Mouse (Mus musculus): ENCODE results near the gene Lefty2. TPM values are rescaled to one million over a fixed set of nuclear protein-coding genes. Genes with fewer than 3 reads are reported as not detected.
A peak's percentile ranks its signal among the peaks of the same experiment; 100 is the strongest.

Lefty2 gene
- total RNA-seq, 2 experiments from 2014 or later = not detected

DNA sequence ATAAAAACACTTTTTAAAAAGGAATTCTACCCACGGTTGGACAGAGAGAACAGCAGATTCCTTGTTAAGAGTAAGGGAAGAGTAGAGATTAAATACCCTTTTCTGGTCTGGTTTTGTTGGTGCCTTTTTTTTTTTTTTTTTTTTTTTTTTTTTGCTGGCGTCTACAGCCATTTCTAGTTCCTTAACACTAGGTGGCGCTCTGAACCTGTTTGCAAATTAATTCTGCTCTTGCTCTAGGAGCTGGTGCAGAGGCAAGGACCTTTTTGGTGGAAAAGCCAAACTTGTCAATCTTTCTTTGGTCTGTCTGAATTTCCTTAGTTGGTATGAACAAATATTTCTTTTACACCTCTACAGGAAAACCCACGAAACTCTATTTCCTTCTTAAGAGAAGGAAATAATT is 8.2 kb downstream of the Lefty2 start:
- DNase-seq = peak; percentile 37

DNA sequence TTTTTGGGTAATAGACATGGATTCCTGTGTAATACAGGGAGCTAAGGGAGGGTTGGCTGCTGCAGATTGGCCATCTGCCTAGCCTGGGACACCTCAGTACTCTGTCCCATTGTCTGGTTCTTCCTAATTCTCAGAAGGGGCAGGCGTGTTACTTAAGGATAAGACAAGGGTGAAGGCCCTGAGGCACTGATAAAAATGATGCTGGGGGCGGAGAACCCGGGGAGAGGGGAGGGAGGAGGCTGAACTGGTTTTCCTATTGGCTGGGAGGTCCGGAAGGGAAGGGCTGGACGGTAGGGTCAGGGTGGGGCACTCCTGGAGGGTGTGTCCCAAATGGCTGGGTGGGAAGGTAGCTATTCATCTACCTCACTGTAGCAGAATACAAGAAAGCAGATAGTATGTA is 10.0 kb downstream of the Lefty2 start:
- DNase-seq = no peak

DNA sequence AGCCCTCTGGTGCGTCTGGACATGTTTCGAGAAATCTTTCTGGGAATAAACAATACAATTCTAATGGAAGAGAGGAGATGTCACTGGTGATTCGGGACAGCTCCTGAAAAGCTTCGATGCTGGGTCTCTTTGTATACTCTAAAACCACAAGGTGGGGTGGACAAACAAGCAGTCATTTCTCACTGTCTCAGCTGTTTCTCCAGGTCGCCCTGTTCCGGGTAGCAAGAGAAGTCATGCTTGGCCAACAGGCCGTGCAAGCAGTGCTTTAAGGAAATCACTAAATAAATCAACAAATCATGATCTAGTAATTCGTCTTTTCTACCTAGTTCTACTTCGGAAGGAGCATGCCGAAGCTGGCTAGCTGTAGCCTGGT is 10.7 kb downstream of the Lefty2 start:
- DNase-seq = no peak

DNA sequence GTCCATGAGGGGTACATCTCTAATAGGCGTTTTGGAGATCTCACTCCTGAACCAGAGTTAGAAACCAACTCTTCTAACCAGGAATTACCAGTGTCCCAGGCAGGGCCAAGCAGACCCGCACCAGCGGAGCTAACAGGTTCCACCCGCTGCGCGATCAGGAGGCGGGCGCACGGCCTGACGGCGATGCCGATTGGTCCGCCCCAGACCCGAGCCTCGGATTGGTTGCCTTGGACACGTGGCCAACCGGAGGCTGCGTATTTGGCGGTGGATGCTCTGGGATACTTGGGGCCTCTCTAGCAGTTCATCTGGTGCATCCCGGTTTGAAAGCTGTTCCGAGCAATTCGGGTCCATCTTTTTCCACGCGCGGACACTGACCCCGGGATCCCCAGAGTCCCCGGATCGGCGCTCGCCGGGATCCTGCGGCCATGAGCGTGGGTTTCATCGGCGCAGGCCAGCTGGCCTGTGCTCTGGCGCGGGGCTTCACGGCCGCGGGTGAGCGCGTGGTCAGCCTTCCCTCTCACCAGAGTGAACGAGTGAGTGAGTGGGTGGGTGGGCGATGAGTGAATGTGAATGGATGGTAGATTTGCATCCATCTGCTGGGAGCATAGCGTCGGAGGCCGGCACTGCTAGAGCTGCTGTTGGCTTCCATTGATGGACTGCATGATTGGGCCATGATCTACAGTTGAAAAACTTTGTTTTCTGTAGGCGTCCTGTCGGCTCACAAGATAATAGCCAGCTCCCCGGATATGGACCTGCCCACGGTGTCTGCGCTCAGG is 11.3 kb downstream of the Lefty2 start, which contains the start of gene Pycr2:
Pycr2 (plus strand) TSS at position 255 of the 776 bp plus-strand sequence.
- DNase-seq = peak; percentile 96

DNA sequence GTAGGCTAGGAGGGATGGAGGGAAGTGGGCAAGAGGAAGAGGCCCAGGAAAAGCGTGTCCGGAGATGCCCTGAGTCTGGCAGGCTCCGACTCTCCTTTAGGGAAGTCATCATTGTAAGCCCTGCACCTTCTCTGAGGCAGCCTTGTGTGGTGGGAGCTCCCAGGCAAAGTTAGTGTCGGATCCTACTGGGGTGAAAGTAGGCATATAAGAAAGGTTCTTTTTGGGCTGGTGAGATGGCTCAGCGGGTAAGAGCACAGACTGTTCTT is 11.8 kb downstream of the Lefty2 start:
- no peak for DNase-seq

DNA sequence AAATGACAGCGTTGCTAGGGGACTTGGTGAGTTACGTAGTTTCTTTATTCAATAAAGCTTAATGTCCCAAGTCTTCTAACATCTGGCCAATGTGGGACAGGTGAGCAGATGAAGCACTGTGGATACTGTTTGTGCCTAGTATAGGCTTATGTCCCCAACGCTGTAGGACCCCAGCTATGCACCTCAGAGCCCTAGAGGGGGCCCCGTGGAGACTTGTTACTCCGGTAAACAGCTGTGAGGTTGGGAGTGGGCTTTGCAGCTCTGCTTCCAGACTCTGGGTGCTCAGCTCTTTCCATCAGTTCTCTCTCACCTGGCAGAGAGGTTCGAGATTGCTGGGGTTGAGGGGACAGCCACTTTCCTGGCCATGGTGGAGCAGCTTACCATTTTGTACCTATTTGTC is 12.4 kb downstream of the Lefty2 start:
- no peak for DNase-seq

DNA sequence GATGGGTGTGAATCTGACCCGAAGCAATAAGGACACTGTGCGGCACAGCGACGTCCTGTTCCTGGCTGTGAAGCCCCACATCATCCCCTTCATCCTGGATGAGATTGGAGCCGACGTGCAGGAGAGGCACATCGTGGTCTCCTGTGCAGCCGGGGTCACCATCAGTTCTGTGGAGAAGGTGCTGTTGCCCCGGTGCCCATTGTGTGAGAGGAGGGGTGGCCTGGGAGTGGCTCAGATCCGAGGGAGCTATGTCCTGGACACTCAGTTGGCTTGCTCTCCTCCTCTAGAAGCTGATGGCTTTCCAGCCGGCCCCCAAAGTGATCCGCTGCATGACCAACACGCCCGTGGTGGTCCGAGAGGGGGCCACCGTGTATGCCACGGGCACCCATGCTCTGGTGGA is 13.0 kb downstream of the Lefty2 start:
- DNase-seq = no peak

DNA sequence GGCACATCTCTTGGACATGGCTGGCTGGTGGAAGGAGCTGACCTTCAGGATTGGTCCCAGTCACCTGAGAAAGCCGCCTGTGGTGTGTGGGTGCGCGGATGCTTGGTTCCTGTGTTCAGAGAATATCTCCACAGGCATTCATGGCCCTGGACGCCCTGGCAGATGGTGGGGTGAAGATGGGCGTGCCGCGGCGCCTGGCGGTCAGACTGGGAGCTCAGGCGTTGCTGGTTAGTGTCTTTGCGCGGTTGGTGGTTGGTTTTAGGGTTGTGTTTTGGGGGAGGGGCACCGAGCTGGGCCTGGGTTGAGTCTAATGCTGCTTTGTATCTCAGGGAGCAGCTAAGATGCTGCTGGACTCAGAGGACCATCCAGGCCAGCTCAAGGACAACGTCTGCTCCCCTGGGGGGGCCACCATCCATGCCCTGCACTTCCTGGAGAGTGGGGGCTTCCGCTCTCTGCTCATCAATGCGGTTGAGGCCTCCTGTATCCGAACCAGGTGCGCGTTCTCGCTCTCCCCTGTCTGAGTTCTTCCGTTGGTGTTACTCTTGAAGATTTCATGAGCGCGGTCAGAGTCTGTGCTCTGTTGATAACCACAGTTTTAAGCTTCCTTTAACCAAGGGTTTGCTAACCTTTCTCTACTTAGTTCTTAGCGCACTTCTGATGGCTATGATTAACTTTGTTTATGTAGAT is 13.7 kb downstream of the Lefty2 start:
- no peak for DNase-seq

DNA sequence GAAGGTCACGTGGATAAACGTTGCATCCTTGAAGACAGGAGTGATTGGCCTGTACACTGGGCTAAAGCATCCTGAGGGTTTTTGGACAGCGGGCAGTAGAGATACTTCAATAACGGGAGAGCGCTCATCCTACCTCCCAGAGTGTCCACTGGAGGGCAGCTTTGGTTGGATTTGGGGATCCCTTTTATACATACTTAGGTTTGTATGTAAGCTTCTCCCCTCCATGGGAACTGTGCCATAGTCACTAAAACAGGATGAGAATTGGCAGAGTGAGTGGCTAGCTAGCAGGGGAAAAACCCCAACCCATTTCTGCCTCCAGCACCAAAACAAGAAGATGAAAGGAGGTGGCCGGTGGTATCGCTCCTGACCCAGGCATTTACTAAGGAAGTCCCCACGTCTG is 18.2 kb downstream of the Lefty2 start:
- DNase-seq = peak; percentile 30

DNA sequence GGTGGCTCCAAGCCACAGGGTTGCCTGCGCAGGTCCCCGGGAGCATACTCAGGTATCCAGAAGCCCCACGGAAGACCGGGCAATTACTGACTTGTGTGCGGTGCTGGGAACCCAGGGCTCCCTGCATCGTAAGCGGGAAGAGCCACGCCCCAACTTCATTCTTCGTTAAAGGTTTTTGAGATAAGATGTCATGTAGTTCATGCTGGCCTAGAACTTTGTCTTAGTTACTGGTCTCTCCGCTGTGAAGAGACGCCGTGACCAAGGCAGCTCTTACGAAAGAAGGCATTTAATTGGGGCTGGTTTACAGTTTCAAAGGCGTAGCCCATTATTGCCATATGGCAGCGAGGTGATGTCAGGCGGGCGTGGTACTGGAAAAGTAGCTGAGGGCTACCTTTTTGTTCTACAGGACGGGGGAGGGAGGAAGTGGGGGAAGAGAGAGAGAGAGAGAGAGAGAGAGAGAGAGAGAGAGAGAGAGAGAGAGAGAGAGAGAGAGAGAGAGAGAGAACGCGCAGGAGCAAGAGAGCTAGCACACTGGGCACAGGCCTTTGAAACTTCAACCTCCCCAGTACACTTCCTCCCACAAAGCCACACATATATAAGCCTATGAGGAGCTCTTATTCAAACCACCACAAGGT is 18.9 kb downstream of the Lefty2 start:
- DNase-seq = no peak

DNA sequence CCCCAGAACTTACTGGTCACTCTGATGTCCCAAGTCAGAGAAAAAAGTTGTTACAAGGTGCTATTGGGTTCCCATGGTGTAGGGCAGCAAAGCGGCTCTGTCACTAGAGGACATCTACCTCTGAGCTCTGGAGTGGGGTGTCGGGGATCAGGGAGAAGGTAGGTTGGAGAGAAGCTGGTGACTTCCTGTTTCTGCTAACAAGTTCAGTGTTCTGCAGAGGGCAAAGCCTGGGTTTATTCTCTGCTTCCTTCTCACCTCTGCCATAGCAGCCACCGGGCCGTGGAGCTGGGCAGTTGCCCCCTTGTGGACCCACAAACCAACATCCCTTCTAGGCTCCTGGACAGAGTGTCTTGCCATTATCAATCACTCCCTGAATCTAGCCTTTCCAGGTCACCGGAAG is 19.9 kb downstream of the Lefty2 start:
- no peak for DNase-seq

DNA sequence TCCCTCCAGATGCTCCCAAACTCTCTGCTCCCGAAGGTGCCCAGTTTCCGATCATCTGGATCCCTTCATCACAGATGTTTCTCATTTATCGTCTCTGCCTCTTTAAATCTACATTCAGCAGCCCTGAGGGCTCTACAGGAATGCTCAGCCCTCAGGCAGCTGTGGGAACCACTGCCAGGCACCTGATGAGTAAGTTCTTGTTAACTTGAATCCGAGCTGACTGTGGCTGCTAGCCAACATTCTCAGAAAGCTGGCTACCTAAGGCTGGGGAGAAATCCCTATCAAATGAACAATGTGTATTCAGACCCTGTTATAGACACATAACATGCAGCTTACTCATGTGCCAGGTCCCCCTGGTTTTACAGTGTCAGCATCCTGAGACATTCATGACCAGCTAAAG is 20.9 kb downstream of the Lefty2 start:
- DNase-seq = no peak

DNA sequence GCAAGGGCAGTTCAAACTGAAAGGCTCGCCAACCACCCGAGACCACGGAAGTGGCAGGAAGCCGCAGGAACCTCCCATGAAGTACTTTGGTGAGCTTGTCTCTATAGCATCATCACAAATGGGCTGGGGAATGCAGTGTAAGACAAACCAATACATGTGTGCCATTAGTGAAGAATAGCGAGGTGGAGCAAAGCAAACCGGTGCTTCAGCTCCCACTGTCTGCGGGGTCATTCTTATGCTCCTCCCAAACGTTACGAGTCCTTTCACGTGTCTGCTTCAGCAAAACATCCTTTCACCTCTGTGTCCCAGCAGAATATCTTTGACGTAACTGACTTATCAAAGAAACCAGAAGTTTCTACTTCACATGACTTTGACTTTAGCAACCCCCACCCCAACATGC is 23.5 kb downstream of the Lefty2 start:
- DNase-seq = no peak

DNA sequence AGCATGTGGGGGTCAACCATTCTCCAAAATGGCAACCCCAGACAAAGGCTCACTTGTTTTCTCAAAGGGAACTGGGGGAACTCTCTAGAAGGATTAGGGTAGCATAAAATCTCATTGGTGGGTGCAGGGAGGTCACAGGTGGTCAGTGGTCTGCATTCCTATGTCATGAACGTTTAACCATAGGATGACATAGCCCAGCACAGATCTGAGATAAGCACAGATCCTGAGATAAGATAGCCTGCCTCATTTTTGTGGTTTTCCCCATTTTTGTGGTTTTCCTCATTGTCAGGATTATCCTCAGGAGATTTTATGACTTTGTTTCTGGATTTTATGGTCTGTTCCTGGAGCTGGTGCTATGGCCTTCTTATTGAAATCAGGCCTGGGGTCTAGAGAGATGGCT is 24.1 kb downstream of the Lefty2 start:
- DNase-seq = no peak

DNA sequence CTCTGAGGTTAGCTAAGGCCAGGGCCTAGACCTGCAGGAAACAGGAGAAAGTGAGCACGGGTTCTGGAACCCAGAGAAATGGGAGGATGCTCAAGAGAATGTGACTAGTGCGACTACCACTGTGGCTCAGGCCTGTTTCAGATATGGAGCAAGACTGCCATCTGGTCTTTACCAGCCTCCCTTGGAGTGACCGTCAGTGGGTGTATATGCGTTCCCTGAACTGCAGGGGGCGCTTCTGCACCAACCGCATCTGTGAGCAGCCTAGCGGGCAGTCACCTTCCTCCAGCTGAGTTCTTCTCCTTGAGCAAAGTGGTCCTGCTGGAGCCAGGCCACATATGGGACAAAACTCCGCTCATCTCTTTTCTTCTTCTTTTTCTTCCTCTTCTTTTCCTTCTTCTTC is 26.8 kb downstream of the Lefty2 start:
- peak; percentile 40 for DNase-seq

DNA sequence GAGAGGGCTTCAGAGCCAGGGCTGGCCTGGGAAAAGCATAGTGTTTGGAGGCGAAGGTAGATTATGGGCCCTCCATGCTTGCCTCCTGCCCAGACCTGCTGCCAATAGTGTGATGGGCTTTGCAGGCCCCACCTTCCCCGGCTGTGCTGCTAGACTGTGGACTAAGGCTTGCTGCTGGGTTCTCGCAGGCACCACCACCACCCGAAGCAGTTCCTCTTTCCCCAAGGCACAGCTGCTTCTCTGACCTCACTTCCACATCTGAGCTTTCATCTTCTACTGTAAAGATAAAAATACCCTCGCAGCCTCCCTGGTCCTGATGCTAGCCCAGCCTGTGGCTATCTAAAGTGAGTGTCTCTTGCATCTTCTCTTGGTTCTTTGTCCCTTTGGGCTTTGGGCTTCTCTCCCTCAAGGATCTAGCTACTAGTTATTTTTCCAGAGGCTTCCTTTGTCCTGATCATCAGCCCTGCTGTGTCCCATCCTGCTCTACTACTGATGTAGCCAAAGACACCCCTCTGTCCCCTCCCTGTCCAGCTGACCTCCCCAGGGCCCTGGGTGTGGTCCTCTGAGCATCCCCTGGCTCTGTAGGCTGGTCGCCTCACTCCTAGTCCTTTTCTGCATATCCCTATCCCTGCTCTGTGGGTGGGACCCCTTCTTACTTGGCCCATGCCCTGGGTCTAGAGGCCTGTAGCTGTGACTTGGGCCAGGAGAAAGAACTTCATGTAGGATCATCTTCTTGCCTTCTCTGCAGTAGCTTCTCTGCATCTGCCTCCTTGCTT is 29.6 kb downstream of the Lefty2 start:
- DNase-seq = no peak

DNA sequence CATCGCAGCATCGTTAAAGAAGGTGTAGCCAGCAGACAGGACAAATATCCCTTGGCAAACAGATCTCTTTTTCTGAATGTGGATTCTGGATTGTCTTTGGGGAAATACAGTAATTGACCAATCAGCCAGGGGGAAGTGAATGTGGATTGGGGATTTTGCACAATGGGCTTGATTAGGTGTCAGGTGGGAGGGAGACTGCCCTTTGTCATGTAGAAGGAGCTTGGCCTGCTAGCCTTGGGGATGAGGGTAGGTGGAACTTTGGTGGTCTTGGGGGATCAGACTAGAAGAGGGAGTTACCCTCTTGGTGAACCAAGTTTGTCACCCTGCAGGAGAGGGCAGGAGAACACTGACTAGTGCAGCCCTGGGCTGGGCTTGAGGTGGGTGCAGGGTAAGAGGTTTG is 31.8 kb downstream of the Lefty2 start:
- DNase-seq = no peak

DNA sequence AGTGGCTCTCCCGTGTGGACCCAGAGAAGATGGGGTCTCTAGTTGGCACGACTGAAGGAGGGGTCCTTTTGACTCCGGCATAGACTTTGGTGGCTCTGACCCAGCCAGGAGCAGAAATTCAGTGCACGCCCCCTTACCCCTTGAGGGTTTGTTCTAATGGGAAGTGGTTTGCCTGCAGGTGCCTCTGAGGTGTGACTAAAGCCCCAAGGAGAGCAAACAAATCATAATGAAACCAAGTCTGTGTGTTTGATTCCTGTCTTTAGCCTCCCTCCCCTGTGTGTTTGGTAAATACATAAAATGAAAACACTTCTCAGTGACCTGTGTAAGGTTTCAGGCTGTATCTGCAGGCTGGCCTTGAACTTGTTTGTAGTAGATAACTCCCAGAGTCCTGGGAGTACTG is 33.4 kb downstream of the Lefty2 start:
- no peak for DNase-seq

DNA sequence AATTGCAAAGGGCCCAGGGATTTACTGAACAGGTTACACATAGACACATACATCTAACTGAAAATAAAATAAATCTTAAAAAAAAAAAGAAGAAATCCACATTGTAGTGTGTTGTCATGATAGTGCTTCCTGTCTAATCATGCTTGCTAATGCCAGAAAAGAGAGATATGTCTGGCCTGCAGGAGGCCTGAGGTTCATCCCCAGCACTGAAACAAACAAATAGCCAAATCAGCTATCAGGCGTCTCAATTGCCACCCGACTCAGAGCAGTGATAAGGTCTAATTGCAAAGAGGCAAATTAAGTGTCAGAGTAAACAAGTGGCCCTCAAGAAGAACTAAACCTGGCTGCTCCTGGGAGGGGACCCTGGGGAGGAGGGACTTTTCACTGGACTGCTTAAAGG is 36.7 kb downstream of the Lefty2 start:
- no peak for DNase-seq

DNA sequence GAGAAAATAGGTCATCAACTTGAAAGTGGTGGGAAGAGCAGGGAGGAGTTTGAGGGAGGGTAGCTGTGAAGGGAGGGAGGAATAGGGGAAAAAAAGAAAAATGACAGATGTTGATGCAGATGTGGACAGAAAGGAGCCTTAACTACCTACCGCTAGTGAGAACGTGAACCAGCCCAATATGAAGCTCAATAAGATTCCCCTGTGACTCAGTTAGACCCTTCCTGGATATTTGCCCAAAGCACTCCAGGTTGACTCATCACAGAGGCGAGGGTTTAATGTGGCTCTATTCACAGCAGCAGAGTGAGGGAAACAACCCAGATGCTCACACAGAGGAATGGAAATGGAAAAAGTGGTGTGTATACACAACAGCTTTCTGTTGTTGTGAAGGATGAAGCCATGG is 38.2 kb downstream of the Lefty2 start:
- DNase-seq = no peak

DNA sequence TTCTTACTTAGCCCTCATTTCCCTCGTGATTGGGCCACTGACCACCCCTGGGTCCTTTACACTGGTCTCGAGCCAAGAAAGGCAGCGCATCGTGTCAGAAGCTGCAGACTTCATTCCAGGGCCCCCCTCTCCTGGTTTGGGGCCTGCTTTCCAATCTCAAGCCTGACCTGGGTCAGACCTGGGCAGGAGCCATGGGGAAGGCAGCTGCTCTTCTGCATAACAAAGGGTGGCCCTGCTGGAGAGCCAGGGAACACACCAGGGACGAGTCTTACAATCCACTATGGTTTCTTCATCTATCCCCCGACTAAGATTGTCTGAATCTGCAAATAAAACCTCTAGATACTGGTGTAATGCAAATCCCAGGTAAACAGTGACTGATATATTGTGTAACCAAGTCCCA is 40.8 kb downstream of the Lefty2 start:
- no peak for DNase-seq

DNA sequence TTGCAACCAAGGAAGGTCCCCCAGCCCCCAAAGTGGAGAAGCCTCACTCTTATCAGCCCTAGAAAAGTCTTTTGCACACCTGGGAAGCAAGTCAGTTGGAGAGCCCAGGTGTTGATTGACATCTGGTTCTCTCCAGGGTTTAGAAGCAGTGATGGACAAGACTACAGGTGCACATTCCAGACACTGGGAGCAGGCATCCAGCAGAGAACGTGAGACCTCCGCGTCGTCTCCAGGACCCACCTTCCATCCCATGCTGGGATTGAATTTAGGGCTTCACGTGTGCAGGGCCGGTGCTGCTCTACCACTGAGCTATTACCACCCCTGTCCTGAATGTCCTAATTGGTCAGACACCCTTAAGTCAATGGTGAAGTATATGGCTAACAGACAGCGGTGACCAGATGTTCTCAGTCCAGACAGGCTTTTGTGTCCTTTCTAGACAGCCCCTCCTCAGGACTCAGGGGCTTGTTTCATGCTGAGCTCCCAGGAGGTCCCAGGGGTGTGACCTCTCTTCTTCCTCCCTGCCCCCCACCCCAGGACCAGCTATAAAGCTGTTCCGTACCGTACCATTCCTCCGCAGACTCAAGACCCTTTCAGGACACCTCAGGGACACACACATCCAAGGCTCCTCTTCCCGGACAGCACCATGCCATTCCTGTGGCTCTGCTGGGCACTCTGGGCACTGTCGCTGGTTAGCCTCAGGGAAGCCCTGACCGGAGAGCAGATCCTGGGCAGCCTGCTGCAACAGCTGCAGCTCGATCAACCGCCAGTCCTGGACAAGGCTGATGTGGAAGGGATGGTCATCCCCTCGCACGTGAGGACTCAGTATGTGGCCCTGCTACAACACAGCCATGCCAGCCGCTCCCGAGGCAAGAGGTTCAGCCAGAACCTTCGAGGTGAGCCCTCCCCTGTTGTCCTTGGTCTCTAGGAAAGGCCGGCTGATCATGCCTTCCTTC is 41.8 kb downstream of the Lefty2 start, which contains the start of gene Lefty1:
Lefty1 (plus strand) TSS at position 556 of the 953 bp plus-strand sequence.
- no peak for DNase-seq

Measured in heart, postnatal 4 days (tissue).